Mouse (Mus musculus): ENCODE data around the gene Ets2. TPM values are rescaled to one million over a fixed set of nuclear protein-coding genes. Genes with fewer than 3 reads are reported as not detected.

Gene Ets2
- total RNA-seq (2022): 10 to 100 TPM; 27.4 to 29.4 (median 27.5) TPM

GRCm38 (mm10) chr16:95701802-95702561 is at the start of gene Ets2:
Gene Ets2, plus strand, starts transcription at chr16:95702075.
- DNase-seq (ENCODE audit: low spot score in 2 of 2): peak; percentile 91 to 93

- DNase-seq (ENCODE audit: low spot score in 2 of 2): no peak
Observed at GRCm38 (mm10) chr16:95654204-95654611, 47.7 kb upstream of the Ets2 start.

GRCm38 (mm10) chr16:95656535-95656934 is 45.3 kb upstream of the Ets2 start:
- no peak for DNase-seq (ENCODE audit: low spot score in 2 of 2)

GRCm38 (mm10) chr16:95657187-95657586 is 44.7 kb upstream of the Ets2 start:
- no peak for DNase-seq (ENCODE audit: low spot score in 2 of 2)

GRCm38 (mm10) chr16:95657756-95658155 is 44.1 kb upstream of the Ets2 start:
- DNase-seq (ENCODE audit: low spot score in 2 of 2): no peak

- peak; percentile 41 to 59 for DNase-seq (ENCODE audit: low spot score in 2 of 2)
Observed at GRCm38 (mm10) chr16:95658836-95659430, 42.9 kb upstream of the Ets2 start.

GRCm38 (mm10) chr16:95659461-95659860 is 42.4 kb upstream of the Ets2 start:
- DNase-seq (ENCODE audit: low spot score in 2 of 2): no peak

GRCm38 (mm10) chr16:95660909-95661308 is 41.0 kb upstream of the Ets2 start:
- no peak for DNase-seq (ENCODE audit: low spot score in 2 of 2)

- DNase-seq (ENCODE audit: low spot score in 2 of 2): no peak
Observed at GRCm38 (mm10) chr16:95665472-95666131, 36.3 kb upstream of the Ets2 start.

- no peak for DNase-seq (ENCODE audit: low spot score in 2 of 2)
Observed at GRCm38 (mm10) chr16:95666288-95666687, 35.6 kb upstream of the Ets2 start.

- no peak for DNase-seq (ENCODE audit: low spot score in 2 of 2)
Observed at GRCm38 (mm10) chr16:95667395-95668150, 34.3 kb upstream of the Ets2 start.

GRCm38 (mm10) chr16:95668151-95668993 is 33.5 kb upstream of the Ets2 start:
- DNase-seq (ENCODE audit: low spot score in 2 of 2): no peak

- no peak for DNase-seq (ENCODE audit: low spot score in 2 of 2)
Observed at GRCm38 (mm10) chr16:95674452-95674921, 27.4 kb upstream of the Ets2 start.

GRCm38 (mm10) chr16:95675212-95675611 is 26.7 kb upstream of the Ets2 start:
- DNase-seq (ENCODE audit: low spot score in 2 of 2): no peak

- DNase-seq (ENCODE audit: low spot score in 2 of 2): no peak
Observed at GRCm38 (mm10) chr16:95676668-95677067, 25.2 kb upstream of the Ets2 start.

GRCm38 (mm10) chr16:95682431-95682892 is 19.4 kb upstream of the Ets2 start:
- DNase-seq (ENCODE audit: low spot score in 2 of 2): no peak

GRCm38 (mm10) chr16:95685807-95686206 is 16.1 kb upstream of the Ets2 start:
- no peak for DNase-seq (ENCODE audit: low spot score in 2 of 2)

- no peak for DNase-seq (ENCODE audit: low spot score in 2 of 2)
Observed at GRCm38 (mm10) chr16:95686246-95686645, 15.6 kb upstream of the Ets2 start.

GRCm38 (mm10) chr16:95686901-95687300 is 15.0 kb upstream of the Ets2 start:
- DNase-seq (ENCODE audit: low spot score in 2 of 2): no peak

- no peak for DNase-seq (ENCODE audit: low spot score in 2 of 2)
Observed at GRCm38 (mm10) chr16:95688010-95688409, 13.9 kb upstream of the Ets2 start.

- no peak for DNase-seq (ENCODE audit: low spot score in 2 of 2)
Observed at GRCm38 (mm10) chr16:95696599-95696998, 5.3 kb upstream of the Ets2 start.
